Mouse (Mus musculus): ENCODE results near the gene Igf2bp1. TPM values are rescaled to one million over a fixed set of nuclear protein-coding genes. Genes with fewer than 3 reads are reported as not detected.

Gene Igf2bp1
- polyA plus RNA-seq, 1 experiment: 37.9 TPM

GRCm38 (mm10) chr11:96035133-96035532 lies 29.4 kb upstream of the Igf2bp1 start:
- peaks cover 3% of the 10 kb centered on the region; the same call in 1 of the 2 replicates for H3K4me1 ChIP-seq (ENCODE audit: control insufficient read depth, insufficient read depth, low read length)
- H3K4me3 ChIP-seq (ENCODE audit: insufficient read depth, low read length): peak overlapping the region; percentile 88
- TF ChIP-seq CTCF (IDR thresholded peaks at IDR 0.05; ENCODE audit: borderline replicate concordance, insufficient read depth, low read length): no peak
- H3K27ac ChIP-seq (ENCODE audit: insufficient read depth, low read length): no peak overlapping the region

DNA sequence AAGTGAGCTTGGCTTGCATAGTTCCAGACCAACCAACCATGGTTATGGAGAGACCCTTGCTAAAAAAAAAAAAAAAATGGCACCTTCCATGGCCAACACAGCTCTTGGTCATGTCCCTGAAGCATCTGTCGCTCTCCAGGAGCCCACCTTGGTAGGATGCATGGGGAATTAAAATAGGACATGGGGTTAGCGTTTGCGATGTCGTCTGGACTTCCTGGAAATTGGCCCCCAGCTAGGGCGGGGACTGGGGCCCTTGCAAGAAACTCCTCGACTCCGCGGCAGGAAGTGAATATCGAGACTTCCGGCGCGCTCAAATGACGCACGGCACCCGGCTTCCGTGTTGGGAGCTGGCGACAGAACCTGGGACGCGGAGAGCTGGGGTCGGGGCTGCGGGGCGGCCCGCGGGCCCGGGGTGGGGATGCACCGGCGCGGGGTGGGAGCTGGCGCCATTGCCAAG lies 28.9 kb upstream of the Igf2bp1 start, which contains the start of gene Snf8:
TSS of gene Snf8 (plus strand) at position 290 of the 457 bp plus-strand sequence.
- peak within 1 kb of the TSS; percentile 88 for H3K4me3 ChIP-seq (ENCODE audit: insufficient read depth, low read length)
- no peak for TF ChIP-seq CTCF (IDR thresholded peaks at IDR 0.05; ENCODE audit: borderline replicate concordance, insufficient read depth, low read length)
- TF ChIP-seq POLR2A (IDR thresholded peaks at IDR 0.05; ENCODE audit: low read depth, low read length): peak; percentile 60

DNA sequence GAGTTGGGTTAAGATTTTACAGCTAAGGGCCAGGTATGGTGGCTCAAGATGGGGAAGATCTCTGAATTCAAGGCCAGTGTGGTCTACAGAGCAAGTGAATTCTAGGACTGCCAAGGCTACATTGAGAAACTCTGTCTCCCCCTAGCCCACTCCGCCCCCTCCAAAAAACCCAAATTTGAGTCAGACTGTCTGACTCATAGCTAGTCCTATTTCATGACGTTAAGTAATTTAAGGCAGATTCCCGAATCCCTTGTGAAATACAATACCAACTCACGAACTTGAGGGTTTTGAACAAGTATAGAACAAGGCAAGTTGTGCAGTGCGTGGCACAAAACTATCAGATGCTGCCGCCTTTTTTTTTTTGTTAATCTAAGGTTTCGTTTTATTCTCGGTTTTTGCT lies 28.4 kb upstream of the Igf2bp1 start:
- Histone ChIP-seq H3K27ac (ENCODE audit: insufficient read depth, low read length) (peak overlapping the region; percentile 96), H3K4me1 (ENCODE audit: control insufficient read depth, insufficient read depth, low read length) (peaks cover 3% of the 10 kb centered on the region; the same call in 1 of the 2 replicates)

More for the DNA sequence above, 28.9 kb upstream of the Igf2bp1 start, which contains the start of gene Snf8:
- H3K4me1 ChIP-seq (ENCODE audit: control insufficient read depth, insufficient read depth, low read length): peaks cover 3% of the 10 kb centered on the region; the same call in 1 of the 2 replicates
- H3K27ac ChIP-seq (ENCODE audit: insufficient read depth, low read length): peak within 1 kb of the TSS; percentile 96

GRCm38 (mm10) chr11:96033264-96033663 lies 27.5 kb upstream of the Igf2bp1 start:
- TF ChIP-seq POLR2A (IDR thresholded peaks at IDR 0.05; ENCODE audit: low read depth, low read length): no peak
- TF ChIP-seq CTCF (IDR thresholded peaks at IDR 0.05; ENCODE audit: borderline replicate concordance, insufficient read depth, low read length): no peak
- Histone ChIP-seq H3K4me3 (ENCODE audit: insufficient read depth, low read length) (no peak overlapping the region), H3K4me1 (ENCODE audit: control insufficient read depth, insufficient read depth, low read length) (peaks cover 3% of the 10 kb centered on the region; the same call in 1 of the 2 replicates), H3K27ac (ENCODE audit: insufficient read depth, low read length) (no peak overlapping the region)

More for the DNA sequence above, 28.4 kb upstream of the Igf2bp1 start:
- H3K4me3 ChIP-seq (ENCODE audit: insufficient read depth, low read length): peak overlapping the region; percentile 88
- TF ChIP-seq CTCF (IDR thresholded peaks at IDR 0.05; ENCODE audit: borderline replicate concordance, insufficient read depth, low read length) (no peak), POLR2A (IDR thresholded peaks at IDR 0.05; ENCODE audit: low read depth, low read length) (no peak)

DNA sequence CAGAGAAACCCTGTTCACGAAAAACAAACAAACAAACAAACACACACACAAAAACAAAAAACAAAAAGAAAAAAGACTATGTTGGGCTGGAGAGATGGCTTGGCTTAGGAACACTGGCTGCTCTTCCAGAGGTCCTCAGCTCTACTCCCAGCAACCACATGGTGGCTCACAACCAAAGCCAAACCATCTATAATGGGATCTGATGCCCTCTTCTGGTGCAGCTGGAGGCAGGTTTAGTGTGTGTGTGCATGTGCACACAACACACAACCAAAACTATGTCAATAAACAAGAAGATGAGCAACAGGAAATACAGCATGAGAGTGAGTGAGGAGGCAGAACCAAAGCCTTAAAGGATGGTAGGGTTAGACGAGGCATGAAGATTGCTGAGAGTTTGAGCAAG lies 26.0 kb upstream of the Igf2bp1 start:
- Histone ChIP-seq H3K4me1 (ENCODE audit: control insufficient read depth, insufficient read depth, low read length) (peaks cover 3% of the 10 kb centered on the region; the same call in 1 of the 2 replicates), H3K27ac (ENCODE audit: insufficient read depth, low read length) (no peak overlapping the region), H3K4me3 (ENCODE audit: insufficient read depth, low read length) (no peak overlapping the region)
- TF ChIP-seq POLR2A (IDR thresholded peaks at IDR 0.05; ENCODE audit: low read depth, low read length): no peak
- peak; percentile 20; the same call in 1 of the 2 replicates for TF ChIP-seq CTCF (IDR thresholded peaks at IDR 0.05; ENCODE audit: borderline replicate concordance, insufficient read depth, low read length)

DNA sequence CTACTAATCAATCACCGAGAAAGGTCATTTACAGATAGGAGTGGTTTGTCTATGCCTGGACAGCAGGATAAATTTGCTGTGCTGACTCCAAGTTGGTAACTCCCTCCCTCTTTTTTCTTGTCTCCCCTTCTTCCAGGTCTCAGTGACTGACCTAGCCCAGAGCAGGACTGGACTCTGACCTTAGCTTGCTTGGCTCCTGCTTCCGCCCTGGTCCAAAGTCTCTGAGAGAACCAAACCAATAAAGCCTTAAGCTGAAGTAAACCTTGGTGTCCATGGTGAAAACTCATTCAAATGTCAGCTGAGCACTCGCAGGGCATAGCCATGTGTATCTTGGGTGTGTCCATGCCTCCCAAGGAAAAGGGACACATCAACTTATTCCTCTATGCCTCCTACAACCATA lies 24.8 kb upstream of the Igf2bp1 start:
- Histone ChIP-seq H3K4me1 (ENCODE audit: control insufficient read depth, insufficient read depth, low read length) (peaks cover under 1% of the 10 kb centered on the region; the same call in 1 of the 2 replicates), H3K4me3 (ENCODE audit: insufficient read depth, low read length) (no peak overlapping the region), H3K27ac (ENCODE audit: insufficient read depth, low read length) (no peak overlapping the region)
- TF ChIP-seq POLR2A (IDR thresholded peaks at IDR 0.05; ENCODE audit: low read depth, low read length): no peak
- TF ChIP-seq CTCF (IDR thresholded peaks at IDR 0.05; ENCODE audit: borderline replicate concordance, insufficient read depth, low read length): no peak

- H3K27ac ChIP-seq (ENCODE audit: insufficient read depth, low read length): no peak overlapping the region
- no peak overlapping the region for H3K4me3 ChIP-seq (ENCODE audit: insufficient read depth, low read length)
- no peaks in the 10 kb centered on the region for H3K4me1 ChIP-seq (ENCODE audit: control insufficient read depth, insufficient read depth, low read length)
- TF ChIP-seq CTCF (IDR thresholded peaks at IDR 0.05; ENCODE audit: borderline replicate concordance, insufficient read depth, low read length) (no peak), POLR2A (IDR thresholded peaks at IDR 0.05; ENCODE audit: low read depth, low read length) (no peak)
These were observed 22.4 kb upstream of the Igf2bp1 start for GRCm38 (mm10) chr11:96028130-96028529.

GRCm38 (mm10) chr11:96020622-96021021 lies 14.9 kb upstream of the Igf2bp1 start:
- no peak overlapping the region for H3K4me3 ChIP-seq (ENCODE audit: insufficient read depth, low read length)
- H3K27ac ChIP-seq (ENCODE audit: insufficient read depth, low read length): no peak overlapping the region
- peaks cover 5% of the 10 kb centered on the region; the same call in 1 of the 2 replicates for H3K4me1 ChIP-seq (ENCODE audit: control insufficient read depth, insufficient read depth, low read length)
- TF ChIP-seq CTCF (IDR thresholded peaks at IDR 0.05; ENCODE audit: borderline replicate concordance, insufficient read depth, low read length) (no peak), POLR2A (IDR thresholded peaks at IDR 0.05; ENCODE audit: low read depth, low read length) (no peak)

GRCm38 (mm10) chr11:96017941-96018351 lies 12.2 kb upstream of the Igf2bp1 start:
- no peak overlapping the region for H3K4me3 ChIP-seq (ENCODE audit: insufficient read depth, low read length)
- H3K4me1 ChIP-seq (ENCODE audit: control insufficient read depth, insufficient read depth, low read length): peaks cover 5% of the 10 kb centered on the region; the same call in 1 of the 2 replicates
- peak; percentile 48; the same call in 1 of the 2 replicates for TF ChIP-seq POLR2A (IDR thresholded peaks at IDR 0.05; ENCODE audit: low read depth, low read length)
- TF ChIP-seq CTCF (IDR thresholded peaks at IDR 0.05; ENCODE audit: borderline replicate concordance, insufficient read depth, low read length): no peak
- peak overlapping the region; percentile 78 for H3K27ac ChIP-seq (ENCODE audit: insufficient read depth, low read length)

DNA sequence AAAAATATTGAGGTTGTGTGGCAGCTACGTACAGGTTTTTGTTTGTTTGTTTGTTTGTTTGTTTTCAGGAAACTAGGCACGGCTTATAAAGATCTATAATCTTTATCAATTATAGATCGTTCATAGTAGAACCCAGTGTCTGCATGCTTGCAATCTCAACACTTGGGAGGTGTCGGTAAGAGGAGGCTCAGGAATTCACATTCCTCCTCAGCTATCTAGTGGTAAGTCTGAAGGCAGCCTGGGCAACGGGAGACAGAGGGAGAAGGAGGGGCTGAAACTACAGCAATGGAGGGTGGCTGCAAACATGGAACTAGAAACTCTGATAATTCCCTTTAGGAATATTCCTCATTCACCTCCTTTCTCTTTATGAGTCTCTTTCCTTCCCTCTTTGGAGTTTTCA lies 9.7 kb upstream of the Igf2bp1 start:
- no peak overlapping the region for H3K27ac ChIP-seq (ENCODE audit: insufficient read depth, low read length)
- peaks cover 5% of the 10 kb centered on the region; the same call in 1 of the 2 replicates for H3K4me1 ChIP-seq (ENCODE audit: control insufficient read depth, insufficient read depth, low read length)
- no peak overlapping the region for H3K4me3 ChIP-seq (ENCODE audit: insufficient read depth, low read length)
- no peak for TF ChIP-seq POLR2A (IDR thresholded peaks at IDR 0.05; ENCODE audit: low read depth, low read length)
- no peak for TF ChIP-seq CTCF (IDR thresholded peaks at IDR 0.05; ENCODE audit: borderline replicate concordance, insufficient read depth, low read length)
